Mouse (Mus musculus): ENCODE measurements around the gene Tsen2. TPM values are rescaled to one million over a fixed set of nuclear protein-coding genes. Genes with fewer than 3 reads are reported as not detected.
A peak's percentile ranks its signal among the peaks of the same experiment; 100 is the strongest.

Tsen2 gene
- polyA plus RNA-seq, 1 experiment from 2014 or later, result 32.7 TPM

DNA sequence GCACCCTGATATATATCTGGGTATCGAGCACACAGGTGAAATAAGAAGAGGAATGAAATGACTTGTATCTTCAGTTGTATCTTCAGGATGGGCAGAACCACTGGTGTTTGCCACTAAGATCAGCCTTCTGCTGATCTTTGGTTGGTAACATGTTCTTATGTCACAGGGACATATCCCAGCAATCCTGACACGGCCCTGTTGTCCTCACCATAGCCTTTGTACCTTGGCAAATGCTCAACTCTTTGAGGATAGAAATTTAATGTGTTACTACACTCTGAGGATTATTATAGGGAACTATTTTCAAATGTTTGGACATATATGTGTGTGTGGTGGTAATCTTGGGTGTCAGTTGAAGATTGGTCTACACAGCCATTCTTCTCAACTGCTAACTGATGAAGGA lies 13.7 kb downstream of the Tsen2 start:
- Histone ChIP-seq H3K27me3 (ENCODE audit: control insufficient read depth, insufficient read depth, low read length) (no peaks in the 10 kb centered on the region), H3K4me3 (ENCODE audit: low read depth, low read length) (no peak overlapping the region), H3K36me3 (ENCODE audit: control insufficient read depth, insufficient read depth, low read length) (peaks cover 10% of the 10 kb centered on the region; the same call in 1 of the 2 replicates), H3K9me3 (ENCODE audit: control insufficient read depth, low read length) (no peaks in the 10 kb centered on the region), H3K9ac (ENCODE audit: low read length) (no peak overlapping the region), H3K4me1 (ENCODE audit: control insufficient read depth, insufficient read depth, low read length) (no peaks in the 10 kb centered on the region), H3K4me2 (no peak overlapping the region), H3K27ac (ENCODE audit: low read depth, low read length) (no peak overlapping the region)
- peak; percentile 6 for DNase-seq (ENCODE audit: low spot score, missing footprints)
- no peak for ATAC-seq (ENCODE audit: low FRiP score)
- 96% methylated on average over 2 of the region's 2 CpGs for WGBS

DNA sequence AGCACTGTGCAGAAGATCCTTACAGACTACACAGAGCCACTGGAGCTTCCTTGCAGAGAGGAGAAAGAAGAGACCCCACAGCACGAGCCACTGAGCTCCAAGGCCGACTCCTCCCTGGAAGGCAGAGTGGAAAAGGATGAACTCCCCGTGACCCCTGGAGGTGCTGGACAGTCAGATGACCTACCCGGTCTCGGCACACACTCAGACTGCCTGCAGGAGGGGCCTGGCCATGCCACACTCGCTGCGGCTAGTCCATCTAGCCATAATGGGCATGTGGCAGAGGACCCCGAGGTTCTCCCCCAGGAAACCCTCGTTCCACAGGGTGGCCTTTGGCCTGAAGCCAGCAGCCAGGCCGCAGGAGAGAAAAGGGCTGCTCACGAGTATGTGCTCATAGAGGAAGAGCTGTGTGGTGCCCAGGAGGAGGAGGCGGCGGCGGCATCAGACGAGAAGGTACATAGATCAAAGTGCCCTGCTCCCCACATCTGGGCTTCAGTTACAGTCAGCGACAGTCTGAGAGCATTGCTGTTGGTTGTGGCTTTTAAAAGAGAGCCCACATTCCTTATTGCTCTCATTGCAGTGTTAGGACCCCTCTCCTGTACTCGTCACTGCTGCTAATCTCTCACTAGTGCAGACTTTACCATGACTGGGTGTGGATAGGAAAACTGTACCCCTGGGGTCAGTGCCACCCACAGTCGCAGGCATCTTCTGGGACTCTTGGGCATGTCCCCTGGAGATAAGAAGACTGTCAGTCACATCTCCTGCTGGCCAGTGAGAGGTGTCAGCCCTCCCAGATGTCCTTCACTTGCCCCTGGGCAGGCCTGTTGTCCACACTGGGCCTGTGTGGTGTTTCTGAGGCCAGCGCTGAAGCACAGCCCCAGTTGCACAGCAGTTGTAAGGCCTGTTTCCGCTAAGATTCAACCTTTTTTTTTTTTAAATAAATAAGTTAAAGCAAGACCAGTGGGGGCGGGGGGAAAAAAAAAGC lies 15.5 kb downstream of the Tsen2 start:
- H3K4me2 ChIP-seq, result no peak overlapping the region
- ATAC-seq (ENCODE audit: low FRiP score) (no peak), DNase-seq (ENCODE audit: low spot score, missing footprints) (peak; percentile 23)
- no peak overlapping the region for H3K27ac ChIP-seq (ENCODE audit: low read depth, low read length)
- no peaks in the 10 kb centered on the region for H3K4me1 ChIP-seq (ENCODE audit: control insufficient read depth, insufficient read depth, low read length)
- H3K9ac ChIP-seq (ENCODE audit: low read length), result no peak overlapping the region
- peaks cover 10% of the 10 kb centered on the region; the same call in 1 of the 2 replicates for H3K36me3 ChIP-seq (ENCODE audit: control insufficient read depth, insufficient read depth, low read length)
- no peaks in the 10 kb centered on the region for H3K9me3 ChIP-seq (ENCODE audit: control insufficient read depth, low read length)
- 93% methylated on average over 21 of the region's 21 CpGs for WGBS
- H3K4me3 ChIP-seq (ENCODE audit: low read depth, low read length), result no peak overlapping the region
- no peaks in the 10 kb centered on the region for H3K27me3 ChIP-seq (ENCODE audit: control insufficient read depth, insufficient read depth, low read length)

DNA sequence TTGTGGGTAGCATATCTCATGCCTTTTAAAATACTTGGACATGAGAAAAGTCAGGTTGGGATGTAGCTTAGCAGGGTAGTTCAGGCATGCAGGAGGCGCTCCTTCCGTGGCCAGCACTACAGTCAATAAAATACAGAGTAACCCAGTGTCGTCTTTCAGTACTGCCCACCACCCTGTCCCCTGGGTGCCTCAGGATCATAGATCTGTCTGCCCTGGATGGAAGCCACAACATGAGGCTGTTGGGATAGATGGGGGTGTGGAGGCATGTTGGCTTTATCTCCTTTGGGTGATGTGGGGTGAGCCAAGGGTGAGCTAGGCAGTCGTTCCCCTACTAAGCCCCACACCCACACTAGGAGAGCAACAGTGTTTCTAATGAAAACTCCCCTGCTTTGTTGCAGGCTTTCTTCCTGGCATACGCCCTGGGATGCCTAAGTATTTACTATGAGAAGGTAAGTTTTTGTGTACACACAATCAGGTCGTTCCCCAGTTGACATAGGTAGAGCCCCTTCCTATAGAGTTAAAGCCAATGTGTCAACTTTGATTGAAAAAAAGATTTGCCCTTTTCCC lies 21.1 kb downstream of the Tsen2 start:
- no peaks in the 10 kb centered on the region for H3K27me3 ChIP-seq (ENCODE audit: control insufficient read depth, insufficient read depth, low read length)
- no peak for ATAC-seq (ENCODE audit: low FRiP score)
- H3K4me3 ChIP-seq (ENCODE audit: low read depth, low read length), result no peak overlapping the region
- WGBS, result 91% methylated on average over 6 of the region's 6 CpGs
- H3K27ac ChIP-seq (ENCODE audit: low read depth, low read length), result no peak overlapping the region
- H3K9me3 ChIP-seq (ENCODE audit: control insufficient read depth, low read length), result no peaks in the 10 kb centered on the region
- H3K4me2 ChIP-seq, result no peak overlapping the region
- H3K9ac ChIP-seq (ENCODE audit: low read length), result no peak overlapping the region
- peak; percentile 67 for DNase-seq (ENCODE audit: low spot score, missing footprints)
- no peaks in the 10 kb centered on the region for H3K4me1 ChIP-seq (ENCODE audit: control insufficient read depth, insufficient read depth, low read length)
- H3K36me3 ChIP-seq (ENCODE audit: control insufficient read depth, insufficient read depth, low read length), result peaks cover 11% of the 10 kb centered on the region; the same call in 1 of the 2 replicates

DNA sequence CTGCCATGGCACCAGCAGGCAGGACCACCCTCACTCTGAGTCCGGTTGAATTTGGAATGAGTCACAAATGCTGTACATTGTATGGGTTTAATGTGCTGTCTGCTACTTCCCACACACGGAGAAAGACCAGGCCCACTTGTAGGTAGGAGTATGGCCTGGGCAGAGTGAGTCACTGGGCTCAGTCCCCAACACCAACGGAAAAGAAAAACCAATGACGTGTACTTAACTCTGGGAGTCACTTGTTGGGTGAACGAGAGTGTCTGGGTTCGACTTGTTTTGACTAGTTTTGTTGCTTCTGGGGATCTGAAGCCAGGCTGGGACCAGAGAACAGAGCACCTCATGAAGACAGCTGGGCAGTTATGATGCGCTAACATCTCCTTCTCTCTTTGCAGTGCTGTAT lies 29.7 kb downstream of the Tsen2 start:
- no peak overlapping the region for H3K4me3 ChIP-seq (ENCODE audit: low read depth, low read length)
- H3K9me3 ChIP-seq (ENCODE audit: control insufficient read depth, low read length), result no peaks in the 10 kb centered on the region
- no peaks in the 10 kb centered on the region for H3K4me1 ChIP-seq (ENCODE audit: control insufficient read depth, insufficient read depth, low read length)
- H3K36me3 ChIP-seq (ENCODE audit: control insufficient read depth, insufficient read depth, low read length), result peaks cover 16% of the 10 kb centered on the region
- H3K27ac ChIP-seq (ENCODE audit: low read depth, low read length), result no peak overlapping the region
- ATAC-seq (ENCODE audit: low FRiP score), result no peak
- WGBS, result 93% methylated on average over 7 of the region's 7 CpGs
- DNase-seq (ENCODE audit: low spot score, missing footprints), result no peak
- no peak overlapping the region for H3K9ac ChIP-seq (ENCODE audit: low read length)
- H3K4me2 ChIP-seq, result no peak overlapping the region
- H3K27me3 ChIP-seq (ENCODE audit: control insufficient read depth, insufficient read depth, low read length), result no peaks in the 10 kb centered on the region

DNA sequence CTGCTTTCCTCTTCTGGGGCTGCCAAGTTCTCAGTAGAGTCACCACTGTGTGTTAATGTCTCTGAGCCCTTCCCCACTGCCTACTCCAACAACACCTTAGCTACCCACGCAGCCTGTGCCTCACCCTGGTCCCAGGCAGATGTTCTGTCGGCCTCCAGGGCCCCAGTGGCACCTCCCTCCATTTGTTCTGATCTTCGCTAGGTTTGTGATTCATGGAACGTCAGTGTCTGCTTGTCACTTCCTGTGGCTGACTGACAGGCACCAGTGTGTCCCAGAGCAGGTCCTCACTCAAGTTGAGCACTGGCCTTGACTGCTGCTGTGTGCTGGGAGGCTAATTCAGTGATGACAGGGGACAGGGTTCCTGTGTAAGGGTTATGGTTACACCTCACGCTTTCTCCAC lies 32.9 kb downstream of the Tsen2 start:
- Histone ChIP-seq H3K4me1 (ENCODE audit: control insufficient read depth, insufficient read depth, low read length) (no peaks in the 10 kb centered on the region), H3K36me3 (ENCODE audit: control insufficient read depth, insufficient read depth, low read length) (peaks cover 13% of the 10 kb centered on the region), H3K9me3 (ENCODE audit: control insufficient read depth, low read length) (no peaks in the 10 kb centered on the region), H3K9ac (ENCODE audit: low read length) (no peak overlapping the region), H3K27ac (ENCODE audit: low read depth, low read length) (no peak overlapping the region), H3K27me3 (ENCODE audit: control insufficient read depth, insufficient read depth, low read length) (no peaks in the 10 kb centered on the region), H3K4me2 (no peak overlapping the region), H3K4me3 (ENCODE audit: low read depth, low read length) (no peak overlapping the region)
- DNase-seq (ENCODE audit: low spot score, missing footprints), result no peak
- WGBS, result 93% methylated on average over 5 of the region's 5 CpGs
- ATAC-seq (ENCODE audit: low FRiP score), result no peak

DNA sequence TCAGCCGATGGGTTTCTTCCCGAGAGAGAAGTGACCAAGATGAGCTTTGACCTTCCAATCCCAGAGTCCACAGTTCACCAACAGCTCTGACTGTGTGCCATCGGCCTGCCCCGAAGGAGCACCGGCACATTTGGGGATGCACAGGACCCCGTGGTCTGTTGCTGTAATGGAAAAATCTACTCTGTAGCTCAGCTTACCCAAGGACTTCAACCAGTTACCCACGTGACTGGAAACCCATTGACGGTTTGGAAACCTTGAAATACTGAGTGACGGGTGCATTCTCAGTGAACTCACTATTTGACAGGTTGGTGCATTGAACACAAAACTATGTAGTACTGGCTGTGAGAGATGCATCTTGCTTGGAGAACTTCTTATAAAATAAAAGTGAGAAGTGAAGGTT lies 33.5 kb downstream of the Tsen2 start:
- Histone ChIP-seq H3K9ac (ENCODE audit: low read length) (no peak overlapping the region), H3K4me2 (no peak overlapping the region), H3K4me1 (ENCODE audit: control insufficient read depth, insufficient read depth, low read length) (no peaks in the 10 kb centered on the region), H3K9me3 (ENCODE audit: control insufficient read depth, low read length) (no peaks in the 10 kb centered on the region), H3K36me3 (ENCODE audit: control insufficient read depth, insufficient read depth, low read length) (peaks cover 13% of the 10 kb centered on the region), H3K27ac (ENCODE audit: low read depth, low read length) (no peak overlapping the region), H3K4me3 (ENCODE audit: low read depth, low read length) (no peak overlapping the region), H3K27me3 (ENCODE audit: control insufficient read depth, insufficient read depth, low read length) (no peaks in the 10 kb centered on the region)
- DNase-seq (ENCODE audit: low spot score, missing footprints), result no peak
- no peak for ATAC-seq (ENCODE audit: low FRiP score)
- 94% methylated on average over 9 of the region's 9 CpGs for WGBS

DNA sequence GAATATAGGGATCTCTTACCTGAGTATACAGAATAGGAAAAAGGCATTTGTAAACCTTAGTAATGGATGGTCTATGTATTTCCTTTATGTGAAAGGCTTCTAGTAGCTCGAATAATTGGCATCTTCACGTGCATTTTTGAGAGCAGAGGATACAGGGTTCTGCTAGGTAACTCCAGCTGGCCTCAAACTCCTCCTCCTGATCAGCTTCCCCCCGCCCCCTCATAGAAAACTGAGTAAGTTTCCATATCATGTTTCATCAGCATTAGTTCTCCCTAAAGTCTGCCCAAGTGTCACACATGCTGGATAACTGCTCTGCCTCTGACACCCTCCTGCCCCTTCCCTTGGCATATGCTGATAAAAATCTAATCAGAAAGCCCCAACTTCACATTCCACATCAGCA lies 36.3 kb downstream of the Tsen2 start:
- Histone ChIP-seq H3K4me1 (ENCODE audit: control insufficient read depth, insufficient read depth, low read length) (no peaks in the 10 kb centered on the region), H3K4me2 (no peak overlapping the region), H3K9me3 (ENCODE audit: control insufficient read depth, low read length) (no peaks in the 10 kb centered on the region), H3K9ac (ENCODE audit: low read length) (no peak overlapping the region), H3K27ac (ENCODE audit: low read depth, low read length) (no peak overlapping the region), H3K4me3 (ENCODE audit: low read depth, low read length) (no peak overlapping the region), H3K36me3 (ENCODE audit: control insufficient read depth, insufficient read depth, low read length) (peaks cover 13% of the 10 kb centered on the region), H3K27me3 (ENCODE audit: control insufficient read depth, insufficient read depth, low read length) (no peaks in the 10 kb centered on the region)
- ATAC-seq (ENCODE audit: low FRiP score) (no peak), DNase-seq (ENCODE audit: low spot score, missing footprints) (no peak)
- 82% methylated on average over 3 of the region's 3 CpGs for WGBS

DNA sequence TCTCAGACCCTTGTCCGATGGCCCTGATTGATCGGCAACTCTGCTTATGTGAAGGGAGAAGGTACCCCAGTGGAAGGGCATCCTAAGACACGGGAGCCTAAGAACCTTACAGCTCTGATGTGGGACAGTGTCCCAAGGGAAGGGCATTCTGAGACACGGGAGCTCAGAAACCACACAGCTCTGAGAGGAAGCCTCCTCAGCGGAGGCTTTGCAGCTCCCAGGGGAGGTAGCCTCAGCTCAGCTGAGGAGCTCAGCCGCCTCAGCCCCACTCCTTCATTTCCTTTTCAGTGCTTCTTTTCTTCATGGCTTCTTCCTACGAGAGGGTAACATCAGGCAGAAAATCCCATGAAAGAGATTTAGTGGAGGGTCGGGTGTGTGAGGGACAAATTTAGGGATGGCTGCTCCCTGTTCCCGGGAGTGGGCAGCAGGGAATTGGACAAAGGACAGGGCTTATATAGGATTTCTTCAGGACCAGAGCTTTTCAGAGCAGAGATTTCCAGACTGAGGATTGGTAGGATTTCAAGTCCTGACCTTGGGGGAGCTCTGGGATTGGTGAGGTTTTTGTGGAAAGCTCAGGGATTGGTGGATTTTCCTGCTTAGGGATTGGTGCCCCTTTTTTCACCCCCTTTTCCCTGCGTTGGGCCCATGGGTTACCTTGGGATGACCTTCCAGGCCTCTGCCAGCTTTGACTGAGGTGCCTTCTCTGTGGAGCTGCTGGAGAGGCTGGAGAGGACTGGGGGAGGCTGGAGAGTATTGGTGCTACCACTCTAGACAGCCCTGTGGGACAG lies 38.1 kb downstream of the Tsen2 start:
- ATAC-seq (ENCODE audit: low FRiP score) (no peak), DNase-seq (ENCODE audit: low spot score, missing footprints) (no peak)
- no peak overlapping the region for H3K9ac ChIP-seq (ENCODE audit: low read length)
- no peak overlapping the region for H3K4me3 ChIP-seq (ENCODE audit: low read depth, low read length)
- no peak overlapping the region for H3K4me2 ChIP-seq
- 80% methylated on average over 10 of the region's 10 CpGs for WGBS
- H3K4me1 ChIP-seq (ENCODE audit: control insufficient read depth, insufficient read depth, low read length), result no peaks in the 10 kb centered on the region
- H3K27me3 ChIP-seq (ENCODE audit: control insufficient read depth, insufficient read depth, low read length), result no peaks in the 10 kb centered on the region
- H3K27ac ChIP-seq (ENCODE audit: low read depth, low read length), result no peak overlapping the region
- H3K36me3 ChIP-seq (ENCODE audit: control insufficient read depth, insufficient read depth, low read length), result peaks cover 4% of the 10 kb centered on the region
- H3K9me3 ChIP-seq (ENCODE audit: control insufficient read depth, low read length), result no peaks in the 10 kb centered on the region

All from midbrain, embryonic 11.5 days (tissue).